32 mouse cellular contexts compared by ENCODE assay signal in the genomic region with DNA sequence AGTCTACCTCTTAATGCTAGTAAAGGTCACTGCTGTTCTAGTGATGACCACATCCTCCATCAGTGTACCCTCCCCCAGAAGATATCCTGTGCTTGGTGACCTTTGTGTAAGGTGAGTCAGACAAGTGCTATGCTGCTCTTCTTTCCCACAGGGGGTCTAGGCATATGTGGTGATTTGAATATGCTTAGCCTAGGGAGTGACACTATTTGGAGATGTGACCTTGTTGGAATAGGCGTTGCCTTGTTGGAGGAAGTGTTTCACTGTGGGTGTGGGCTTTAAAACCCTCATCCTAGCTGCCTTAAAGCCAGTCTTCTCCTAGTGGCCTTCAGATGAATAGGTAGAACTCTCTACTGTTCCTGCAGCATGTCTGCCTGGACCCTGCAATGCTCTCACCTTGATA. TPM values are rescaled to one million over a fixed set of nuclear protein-coding genes. Genes with fewer than 3 reads are reported as not detected.
"Had no signal": no experiment of that assay in that cellular context is flagged by ENCODE, and none has a peak within 500 bp of the region (broad histone marks: within the 10 kb centered on the region; RNA-seq: fewer than 3 reads in every experiment).

No protein-coding gene starts in this region.

- ATAC-seq: forebrain, embryonic 13.5 days; forebrain, embryonic 14.5 days; forebrain, embryonic 15.5 days; forebrain, embryonic 16.5 days; forebrain, postnatal 0 days had no signal

- H3K4me1 ChIP-seq: embryonic facial prominence, embryonic 10.5 days; embryonic facial prominence, embryonic 12.5 days; embryonic facial prominence, embryonic 13.5 days; embryonic facial prominence, embryonic 15.5 days; forebrain, embryonic 10.5 days; forebrain, embryonic 12.5 days; forebrain, embryonic 13.5 days; forebrain, embryonic 15.5 days had no signal

- H3K9ac ChIP-seq: embryonic facial prominence, embryonic 12.5 days; embryonic facial prominence, embryonic 13.5 days; embryonic facial prominence, embryonic 15.5 days; forebrain, embryonic 12.5 days; forebrain, embryonic 13.5 days; forebrain, embryonic 15.5 days; forebrain, postnatal 0 days had no signal

- H3K27me3 ChIP-seq: embryonic facial prominence, embryonic 12.5 days; embryonic facial prominence, embryonic 13.5 days; embryonic facial prominence, embryonic 15.5 days; forebrain, embryonic 12.5 days; forebrain, embryonic 13.5 days; forebrain, embryonic 15.5 days had no signal

- H3K36me3 ChIP-seq: embryonic facial prominence, embryonic 10.5 days; embryonic facial prominence, embryonic 12.5 days; embryonic facial prominence, embryonic 13.5 days; embryonic facial prominence, embryonic 15.5 days; forebrain, embryonic 10.5 days; forebrain, embryonic 12.5 days; forebrain, embryonic 15.5 days had no signal

- H3K27ac ChIP-seq: embryonic facial prominence, embryonic 10.5 days; embryonic facial prominence, embryonic 12.5 days; embryonic facial prominence, embryonic 13.5 days; embryonic facial prominence, embryonic 15.5 days; forebrain, embryonic 10.5 days; forebrain, embryonic 12.5 days; forebrain, embryonic 13.5 days; forebrain, embryonic 15.5 days; gastrocnemius, adult 2 months; heart, adult 2 months had no signal

- H3K9me3 ChIP-seq: embryonic facial prominence, embryonic 12.5 days; embryonic facial prominence, embryonic 15.5 days; forebrain, embryonic 10.5 days; forebrain, embryonic 12.5 days; forebrain, embryonic 13.5 days; forebrain, embryonic 15.5 days had no signal

- H3K4me3 ChIP-seq: embryonic facial prominence, embryonic 10.5 days; embryonic facial prominence, embryonic 12.5 days; embryonic facial prominence, embryonic 13.5 days; embryonic facial prominence, embryonic 15.5 days; erythroblast, embryonic 14.5 days; forebrain, embryonic 10.5 days; forebrain, embryonic 12.5 days; forebrain, embryonic 13.5 days; forebrain, embryonic 15.5 days; gastrocnemius, adult 2 months; heart, adult 2 months had no signal

- DNase-seq: cerebellum, adult 9-11 months; cerebellum, postnatal 10 days; cerebellum, postnatal 14 days; cerebellum, postnatal 25 days; cerebellum, postnatal 36 days; embryo, embryonic 11 days; forebrain, postnatal 0 days; gastrocnemius, adult 2 months; gastrocnemius, postnatal 10 days; gastrocnemius, postnatal 14 days; gastrocnemius, postnatal 25 days; gastrocnemius, postnatal 36 days; heart, adult 11 months; heart, adult 18-20 months; heart, adult 2 months had no signal

- H3K4me2 ChIP-seq: embryonic facial prominence, embryonic 12.5 days; embryonic facial prominence, embryonic 13.5 days; embryonic facial prominence, embryonic 15.5 days; forebrain, embryonic 12.5 days; forebrain, embryonic 13.5 days; forebrain, embryonic 15.5 days had no signal

RNA-seq across cellular contexts. Expression of gene Clec4n, which starts 17.9 kb away (rescaled TPM):
- polyA plus RNA-seq: embryonic facial prominence, embryonic 10.5 days; erythroblast, embryonic 14.5 days had no signal

RNA-seq across cellular contexts. Expression of gene Clec4b2, which starts 39.0 kb away (rescaled TPM):
- polyA plus RNA-seq: cortical plate, adult 2 months; embryonic facial prominence, embryonic 10.5 days; embryonic facial prominence, embryonic 11.5 days; embryonic facial prominence, embryonic 12.5 days; embryonic facial prominence, embryonic 13.5 days; embryonic facial prominence, embryonic 14.5 days; embryonic facial prominence, embryonic 15.5 days; erythroblast, embryonic 14.5 days; forebrain, embryonic 10.5 days; forebrain, embryonic 11.5 days; forebrain, embryonic 12.5 days; forebrain, embryonic 13.5 days; forebrain, embryonic 14.5 days; forebrain, embryonic 15.5 days; forebrain, embryonic 16.5 days; forebrain, postnatal 0 days; frontal cortex, adult 2 months; gonadal fat pad, adult 2 months; heart, adult 2 months had no signal

RNA-seq across cellular contexts. Expression of gene Clec4d, which starts 50.2 kb away (rescaled TPM):
- polyA plus RNA-seq: cortical plate, adult 2 months; embryonic facial prominence, embryonic 10.5 days; embryonic facial prominence, embryonic 11.5 days; embryonic facial prominence, embryonic 12.5 days; embryonic facial prominence, embryonic 13.5 days; erythroblast, embryonic 14.5 days; forebrain, embryonic 10.5 days; forebrain, embryonic 11.5 days; forebrain, embryonic 12.5 days; forebrain, embryonic 13.5 days; forebrain, embryonic 14.5 days; forebrain, embryonic 15.5 days; forebrain, embryonic 16.5 days; forebrain, postnatal 0 days had no signal
